Mouse (Mus musculus) stomach, postnatal 0 days (tissue): ENCODE measurements around the gene Ppfibp2. TPM values are rescaled to one million over a fixed set of nuclear protein-coding genes. Genes with fewer than 3 reads are reported as not detected.
A peak's percentile ranks its signal among the peaks of the same experiment; 100 is the strongest.

Source experiments
- ATAC-seq: fragments of 200-750 bp; cut with Nextera tagmentation; 2 replicates; pipeline ENCODE4 v1.8.0; 2017; ENCODE audit not compliant: low FRiP score, low TSS enrichment
- DNase-seq: peaks from one replicate; pipeline ENCODE4 v3.0.0-alpha.2; 2016; ENCODE audit warnings: low spot score
- H3K27ac ChIP-seq: fragments of 300-500 bp; sonication (generic); replicated peaks from 2 replicates; pipeline ENCODE4 v1.5.1; 2014; ENCODE audit warnings: mild to moderate bottlenecking, control low read depth
- H3K27me3 ChIP-seq: fragments of 300-500 bp; sonication (generic); 2 replicates; pipeline ENCODE4 v1.6.1; 2014; ENCODE audit warnings: low read length; ENCODE audit not compliant: control insufficient read depth, insufficient read depth
- H3K36me3 ChIP-seq: fragments of 300-500 bp; sonication (generic); 2 replicates; pipeline ENCODE4 v1.6.1; 2014; ENCODE audit warnings: low read length, mixed read lengths; ENCODE audit not compliant: control insufficient read depth, insufficient read depth
- H3K4me1 ChIP-seq: fragments of 300-500 bp; sonication (generic); replicated peaks from 2 replicates; pipeline ENCODE4 v1.6.1; 2014; ENCODE audit warnings: antibody characterized with exemption; ENCODE audit not compliant: control insufficient read depth, insufficient read depth
- H3K4me2 ChIP-seq: fragments of 300-500 bp; sonication (generic); replicated peaks from 2 replicates; pipeline ENCODE4 v1.6.1; 2014; ENCODE audit warnings: low read depth, mild to moderate bottlenecking, control low read depth, moderate library complexity
- H3K4me3 ChIP-seq: fragments of 300-500 bp; sonication (generic); 2 replicates; pipeline ENCODE4 v1.5.1; 2014; ENCODE audit warnings: low read depth, low read length, control low read depth
- H3K9ac ChIP-seq: fragments of 300-500 bp; sonication (generic); 2 replicates; pipeline ENCODE4 v1.6.1; 2014; ENCODE audit warnings: mild to moderate bottlenecking, low read length, control low read depth, mixed read lengths
- H3K9me3 ChIP-seq: fragments of 300-500 bp; sonication (generic); 2 replicates; pipeline ENCODE4 v1.6.1; 2016; ENCODE audit warnings: low read length; ENCODE audit not compliant: control insufficient read depth
- CTCF ChIP-seq: IDR thresholded peaks from 2 replicates; pipeline ENCODE4 v1.5.1; 2016; ENCODE audit warnings: antibody characterized with exemption, low read depth, mild to moderate bottlenecking, moderate library complexity
- EP300 ChIP-seq: optimal IDR thresholded peaks from 2 replicates; pipeline ENCODE3; 2016; ENCODE audit warnings: antibody characterized with exemption
- WGBS: fragments of 180-500 bp; shearing (Covaris S2); extraction: QIAGEN DNeasy Blood & Tissue Kit; methylation state at CpG from one replicate; pipeline ENCODE4 v1.1.7; 2014; 5-methylcytosine and 5-hydroxymethylcytosine counted together
- polyA plus RNA-seq: library from polyadenylated mRNA; unstranded; fragments of >200 nt; fragmentation: Nextera tagmentation; extraction: Ambion mirVana; gene quantifications from 2 replicates; pipeline ENCODE4 v1.2.1, GENCODE M21; 2015

Ppfibp2 gene
- polyA plus RNA-seq, 1 experiment from 2014 or later: 17.8 TPM

DNA sequence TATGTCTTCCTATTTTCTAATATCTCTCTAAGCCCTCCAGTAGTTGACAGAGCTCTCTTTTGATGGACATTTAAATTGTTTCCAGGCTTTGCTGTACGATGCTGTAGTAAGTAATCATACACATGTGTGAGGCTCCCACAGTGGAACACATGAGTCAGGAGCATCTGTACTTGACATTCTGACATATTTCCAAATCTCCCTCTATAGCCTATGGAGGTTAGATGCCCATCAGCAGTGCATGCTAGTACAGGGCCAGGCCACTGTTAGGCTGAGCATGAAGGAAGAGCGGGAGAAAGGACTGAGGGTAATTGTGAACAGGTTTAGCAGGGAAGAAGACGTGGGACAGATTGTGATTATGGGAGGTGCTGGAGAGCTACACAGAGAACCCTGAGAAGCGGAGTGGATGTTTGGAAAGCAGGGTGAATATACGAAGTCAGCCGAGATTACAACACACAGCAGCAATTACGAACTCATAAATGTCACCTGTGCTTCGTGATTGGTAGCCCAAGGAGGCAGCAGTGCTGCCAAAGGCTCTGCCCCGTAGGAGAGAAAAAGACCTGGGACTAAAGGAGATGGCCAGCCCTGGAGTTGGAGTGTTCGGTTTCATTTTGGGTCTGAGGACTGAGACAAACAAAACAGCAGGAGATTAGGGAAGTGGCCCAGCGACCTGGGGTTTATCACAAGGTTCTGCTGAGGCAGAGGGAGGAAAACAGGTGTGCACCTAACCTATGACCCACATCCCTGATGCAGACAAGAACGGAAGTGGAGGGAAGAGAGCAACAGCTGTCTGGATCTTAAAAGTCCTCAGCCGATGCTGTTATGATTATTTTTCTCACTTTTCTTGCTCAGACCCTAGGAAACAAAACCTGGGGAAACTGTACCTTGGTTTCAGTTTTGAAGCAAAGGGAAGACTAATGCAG lies 107.7 kb downstream of the Ppfibp2 start:
- ATAC-seq: peak; percentile 51; the same call in 1 of the 2 replicates
- 43% methylated on average over 13 of the region's 13 CpGs for WGBS

DNA sequence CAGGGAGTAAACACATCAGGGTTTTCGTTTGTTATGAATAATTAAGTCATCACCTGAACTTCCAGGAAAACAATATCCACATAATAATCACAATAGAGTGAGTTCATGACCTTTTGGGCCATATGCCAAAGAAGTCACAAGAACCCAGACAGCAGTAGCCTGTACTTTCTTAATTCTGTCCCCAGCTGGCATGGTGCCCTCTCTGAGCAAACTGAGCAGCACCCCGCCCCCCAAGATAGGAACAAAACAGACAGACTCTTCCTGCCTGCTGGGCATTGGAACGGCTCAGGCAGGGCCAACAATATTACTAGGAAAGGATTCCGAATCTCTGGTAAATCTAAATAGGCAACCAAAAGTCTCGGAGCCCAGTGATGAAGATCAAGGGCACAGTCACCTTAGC lies 110.9 kb downstream of the Ppfibp2 start:
- no peak overlapping the region for H3K9ac ChIP-seq
- H3K4me1 ChIP-seq: no peaks in the 10 kb centered on the region
- no peaks in the 10 kb centered on the region for H3K27me3 ChIP-seq
- TF ChIP-seq EP300 (no peak), CTCF (no peak)
- H3K4me2 ChIP-seq: no peak overlapping the region
- ATAC-seq (0 out of 2 replicates have a peak, but pooled peaks have one; percentile 21), DNase-seq (peak; percentile 72)
- peak overlapping the region; percentile 24; the same call in 1 of the 2 replicates for H3K27ac ChIP-seq
- H3K9me3 ChIP-seq: no peaks in the 10 kb centered on the region
- WGBS: 38% methylated on average over 5 of the region's 5 CpGs
- no peaks in the 10 kb centered on the region for H3K36me3 ChIP-seq
- H3K4me3 ChIP-seq: no peak overlapping the region

More for the DNA sequence above, 107.7 kb downstream of the Ppfibp2 start:
- Histone ChIP-seq H3K36me3 (no peaks in the 10 kb centered on the region), H3K27me3 (no peaks in the 10 kb centered on the region), H3K9me3 (no peaks in the 10 kb centered on the region), H3K4me3 (no peak overlapping the region), H3K9ac (no peak overlapping the region), H3K4me1 (no peaks in the 10 kb centered on the region), H3K27ac (peak overlapping the region; percentile 75), H3K4me2 (no peak overlapping the region)
- no peak for DNase-seq
- TF ChIP-seq EP300 (no peak), CTCF (no peak)

DNA sequence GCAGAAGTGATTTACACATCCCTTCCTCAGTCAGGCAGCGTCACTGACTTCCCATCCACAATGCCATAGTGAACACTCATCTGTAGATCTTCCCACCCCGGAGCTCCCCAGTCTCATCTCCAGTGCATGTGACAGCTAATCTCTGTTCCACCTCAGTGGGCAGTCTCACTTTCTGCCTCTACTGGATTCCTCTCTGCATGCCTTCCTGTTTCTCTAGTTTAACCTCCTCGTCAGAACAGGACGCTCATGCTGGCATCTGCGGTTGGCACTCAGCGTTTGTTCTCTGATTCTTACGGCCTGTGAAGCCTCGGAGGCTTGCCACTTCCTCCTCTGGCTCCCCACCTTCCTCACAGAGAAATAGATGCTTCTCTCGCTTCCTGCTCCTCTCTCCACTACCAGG lies 112.6 kb downstream of the Ppfibp2 start:
- Histone ChIP-seq H3K9me3 (no peaks in the 10 kb centered on the region), H3K4me2 (no peak overlapping the region), H3K36me3 (no peaks in the 10 kb centered on the region), H3K27me3 (no peaks in the 10 kb centered on the region), H3K27ac (peak overlapping the region; percentile 65), H3K4me3 (no peak overlapping the region), H3K4me1 (no peaks in the 10 kb centered on the region), H3K9ac (no peak overlapping the region)
- no peak for TF ChIP-seq EP300
- no peak for TF ChIP-seq CTCF
- ATAC-seq (no peak), DNase-seq (no peak)
- WGBS: 55% methylated on average over 9 of the region's 9 CpGs

DNA sequence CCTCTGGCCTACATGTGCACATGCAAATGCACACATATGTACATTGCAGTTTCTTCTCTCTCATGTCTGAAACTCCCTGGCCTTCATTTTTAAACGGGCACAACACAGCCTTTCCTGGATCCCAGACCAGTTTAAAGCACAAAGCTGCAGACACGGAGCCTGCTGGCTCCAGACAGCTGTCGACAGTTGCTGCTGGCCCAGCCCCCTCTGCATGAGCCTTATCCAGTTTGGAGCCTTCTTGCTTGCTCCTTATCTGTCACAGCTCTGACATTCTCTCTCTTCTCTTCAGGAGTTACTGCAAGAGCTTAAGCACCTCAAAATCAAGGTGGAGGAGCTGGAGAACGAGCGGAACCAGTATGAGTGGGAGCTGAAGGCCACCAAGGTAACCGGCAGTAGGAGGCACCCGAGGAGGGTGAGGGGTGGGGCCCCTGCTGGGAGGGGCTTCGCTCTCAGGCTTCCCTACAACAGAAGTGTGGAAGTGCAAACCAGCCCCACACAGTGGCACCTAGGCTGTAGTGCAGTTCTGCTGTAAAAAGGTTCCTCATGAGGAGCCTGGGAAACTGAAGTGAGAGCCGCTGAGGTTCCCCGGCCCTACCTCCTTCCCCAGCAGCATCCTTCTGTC lies 113.6 kb downstream of the Ppfibp2 start:
- Histone ChIP-seq H3K27ac (peak overlapping the region; percentile 65), H3K9ac (peak overlapping the region; percentile 41; the same call in 1 of the 2 replicates), H3K4me1 (no peaks in the 10 kb centered on the region), H3K9me3 (no peaks in the 10 kb centered on the region), H3K36me3 (no peaks in the 10 kb centered on the region), H3K4me2 (peak overlapping the region; percentile 46), H3K27me3 (no peaks in the 10 kb centered on the region), H3K4me3 (no peak overlapping the region; the same call in 1 of the 2 replicates)
- peak; percentile 93 for DNase-seq
- 4% methylated on average over 10 of the region's 10 CpGs for WGBS
- peak; percentile 96 for ATAC-seq
- TF ChIP-seq EP300: peak; percentile 43
- TF ChIP-seq CTCF: peak; percentile 87

DNA sequence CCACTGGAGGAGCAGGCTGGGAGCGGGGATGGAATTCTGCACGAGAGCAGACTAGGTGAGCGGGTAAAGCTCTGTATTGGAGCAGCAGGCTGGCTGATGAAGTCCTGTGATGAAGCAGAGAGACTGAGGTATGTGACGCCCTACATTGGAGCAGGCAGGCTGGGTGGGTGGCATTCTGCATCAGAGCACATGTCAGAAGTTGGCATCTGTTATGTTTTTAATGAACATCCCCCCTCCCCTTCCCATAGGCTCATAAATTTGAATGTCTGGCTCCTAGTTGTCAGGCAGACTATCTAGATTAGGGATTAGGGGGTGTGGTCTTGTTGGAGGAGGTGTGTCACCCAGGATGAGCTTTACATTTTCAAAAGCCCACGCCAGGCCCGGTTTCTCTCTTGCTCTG lies 117.7 kb downstream of the Ppfibp2 start:
- DNase-seq: no peak
- Histone ChIP-seq H3K9me3 (no peaks in the 10 kb centered on the region), H3K4me3 (no peak overlapping the region), H3K36me3 (no peaks in the 10 kb centered on the region), H3K4me2 (no peak overlapping the region), H3K27ac (no peak overlapping the region), H3K4me1 (no peaks in the 10 kb centered on the region), H3K27me3 (no peaks in the 10 kb centered on the region), H3K9ac (no peak overlapping the region)
- WGBS: 66% methylated on average over 6 of the region's 6 CpGs
- ATAC-seq: no peak
- TF ChIP-seq EP300: no peak
- TF ChIP-seq CTCF: no peak

DNA sequence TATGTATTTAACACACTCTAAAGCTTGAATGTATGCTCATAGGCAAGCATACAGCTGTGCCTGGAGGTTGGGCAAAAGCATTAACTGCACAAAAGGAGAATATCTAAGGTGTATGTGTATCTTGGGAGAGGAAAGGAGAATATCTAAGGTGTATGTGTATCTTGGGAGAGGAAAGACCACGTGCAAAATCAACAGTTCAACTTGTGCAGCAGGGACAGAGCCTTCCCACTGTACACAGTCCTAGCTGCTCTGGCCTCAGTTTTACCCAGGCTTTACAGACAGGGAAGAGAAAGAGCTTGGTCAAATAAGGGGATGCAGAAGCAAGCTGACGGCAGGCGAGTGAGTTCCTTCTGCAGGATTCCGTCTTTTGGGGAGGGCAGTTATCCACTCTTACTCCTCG lies 119.1 kb downstream of the Ppfibp2 start:
- no peak for TF ChIP-seq CTCF
- no peak for TF ChIP-seq EP300
- Histone ChIP-seq H3K4me1 (no peaks in the 10 kb centered on the region), H3K36me3 (0 out of 2 replicates have a peak, but pooled peaks cover under 1% of the 10 kb centered on the region), H3K27me3 (no peaks in the 10 kb centered on the region), H3K27ac (no peak overlapping the region), H3K9ac (no peak overlapping the region), H3K4me2 (no peak overlapping the region), H3K9me3 (no peaks in the 10 kb centered on the region), H3K4me3 (no peak overlapping the region)
- no peak for DNase-seq
- WGBS: 65% methylated on average over 5 of the region's 5 CpGs
- peak; percentile 69 for ATAC-seq
